Mouse (Mus musculus) induced T-regulatory cell, adult 2 months (primary cell): ENCODE measurements around the gene Auts2.

Experiments
- DNase-seq: peaks from one replicate; pipeline ENCODE4 v3.0.0-alpha.2; 2012; ENCODE audit warnings: low read depth

Gene Auts2

GRCm38 (mm10) chr5:132448401-132449066, 94.6 kb downstream of the Auts2 start:
- no peak for DNase-seq

- no peak for DNase-seq
These were observed 97.8 kb downstream of the Auts2 start for GRCm38 (mm10) chr5:132445213-132445954.

GRCm38 (mm10) chr5:132442948-132443347, 100.2 kb downstream of the Auts2 start:
- DNase-seq: no peak

- DNase-seq: no peak
These were observed 104.7 kb downstream of the Auts2 start for GRCm38 (mm10) chr5:132438414-132438813.

GRCm38 (mm10) chr5:132437994-132438393, 105.2 kb downstream of the Auts2 start:
- DNase-seq: no peak

GRCm38 (mm10) chr5:132437478-132437877, 105.7 kb downstream of the Auts2 start:
- no peak for DNase-seq

- DNase-seq: no peak
These were observed 106.2 kb downstream of the Auts2 start for GRCm38 (mm10) chr5:132436901-132437300.

- no peak for DNase-seq
These were observed 106.7 kb downstream of the Auts2 start for GRCm38 (mm10) chr5:132436473-132436872.

- DNase-seq: no peak
These were observed 107.7 kb downstream of the Auts2 start for GRCm38 (mm10) chr5:132435401-132435800.

GRCm38 (mm10) chr5:132433377-132434115, 109.6 kb downstream of the Auts2 start:
- DNase-seq: no peak

GRCm38 (mm10) chr5:132429363-132429762, 113.8 kb downstream of the Auts2 start:
- DNase-seq: no peak

GRCm38 (mm10) chr5:132426342-132426741, 116.8 kb downstream of the Auts2 start:
- DNase-seq: no peak

GRCm38 (mm10) chr5:132425792-132426309, 117.3 kb downstream of the Auts2 start:
- DNase-seq: no peak

GRCm38 (mm10) chr5:132410338-132410852, 132.7 kb downstream of the Auts2 start:
- no peak for DNase-seq

GRCm38 (mm10) chr5:132408892-132409575, 134.1 kb downstream of the Auts2 start:
- DNase-seq: no peak

GRCm38 (mm10) chr5:132400556-132400955, 142.6 kb downstream of the Auts2 start:
- DNase-seq: no peak

- no peak for DNase-seq
These were observed 143.7 kb downstream of the Auts2 start for GRCm38 (mm10) chr5:132399486-132399885.

- DNase-seq: no peak
These were observed 147.2 kb downstream of the Auts2 start for GRCm38 (mm10) chr5:132395922-132396321.

- no peak for DNase-seq
These were observed 148.2 kb downstream of the Auts2 start for GRCm38 (mm10) chr5:132394800-132395575.

- DNase-seq: no peak
These were observed 151.0 kb downstream of the Auts2 start for GRCm38 (mm10) chr5:132391831-132392763.
